Mouse (Mus musculus) embryonic facial prominence, embryonic 11.5 days (tissue): ENCODE results near the gene Castor1. TPM values are rescaled to one million over a fixed set of nuclear protein-coding genes. Genes with fewer than 3 reads are reported as not detected.
A peak's percentile ranks its signal among the peaks of the same experiment; 100 is the strongest.

Source experiments
- ATAC-seq: fragments of 200-750 bp; cut with Nextera tagmentation; replicated peaks from 2 replicates; pipeline ENCODE4 v1.8.0; 2017; ENCODE audit warnings: low read depth; ENCODE audit not compliant: insufficient number of reproducible peaks, low FRiP score, low TSS enrichment
- DNase-seq: peaks from one replicate; pipeline ENCODE4 v3.0.0-alpha.2; 2015; ENCODE audit warnings: low spot score
- H3K27ac ChIP-seq: fragments of 300-500 bp; sonication (generic); replicated peaks from 2 replicates; pipeline ENCODE4 v1.5.1; 2014; ENCODE audit warnings: mild to moderate bottlenecking, low read depth, low read length, control low read depth
- H3K27me3 ChIP-seq: fragments of 300-500 bp; sonication (generic); 2 replicates; pipeline ENCODE4 v1.6.1; 2014; ENCODE audit warnings: mild to moderate bottlenecking, low read length, moderate library complexity, mixed read lengths; ENCODE audit not compliant: control insufficient read depth, insufficient read depth
- H3K36me3 ChIP-seq: fragments of 300-500 bp; sonication (generic); replicated peaks from 2 replicates; pipeline ENCODE4 v1.6.1; 2014; ENCODE audit warnings: low read depth, mild to moderate bottlenecking, low read length, moderate library complexity, mixed read lengths; ENCODE audit not compliant: control insufficient read depth, insufficient read depth
- H3K4me1 ChIP-seq: fragments of 300-500 bp; sonication (generic); 2 replicates; pipeline ENCODE4 v1.6.1; 2014; ENCODE audit warnings: low read length, mixed read lengths; ENCODE audit not compliant: control insufficient read depth, insufficient read depth
- H3K4me2 ChIP-seq: fragments of 300-500 bp; sonication (generic); 2 replicates; pipeline ENCODE4 v1.6.1; 2014; ENCODE audit warnings: low read depth, mild to moderate bottlenecking, control low read depth, low read length, moderate library complexity
- H3K4me3 ChIP-seq: fragments of 300-500 bp; sonication (generic); 2 replicates; pipeline ENCODE4 v1.5.1; 2014; ENCODE audit warnings: low read depth, low read length, control low read depth
- H3K9ac ChIP-seq: fragments of 300-500 bp; sonication (generic); replicated peaks from 2 replicates; pipeline ENCODE4 v1.6.1; 2014; ENCODE audit warnings: mild to moderate bottlenecking, control low read depth, low read length
- H3K9me3 ChIP-seq: fragments of 300-500 bp; sonication (generic); replicated peaks from 2 replicates; pipeline ENCODE4 v1.6.1; 2016; ENCODE audit warnings: mild to moderate bottlenecking, low read length, inconsistent platforms, mixed read lengths; ENCODE audit not compliant: control insufficient read depth
- WGBS: fragments of 180-500 bp; shearing (Covaris S2); extraction: QIAGEN DNeasy Blood & Tissue Kit; methylation state at CpG from one replicate; pipeline ENCODE4 v1.1.7; 2014; 5-methylcytosine and 5-hydroxymethylcytosine counted together
- polyA plus RNA-seq: library from polyadenylated mRNA; unstranded; fragments of >200 nt; fragmentation: Nextera tagmentation; extraction: Ambion mirVana; gene quantifications from 2 replicates; pipeline ENCODE4 v1.2.1, GENCODE M21; 2014

The Castor1 gene
- polyA plus RNA-seq, 1 experiment from 2014 or later, result 2.3 TPM

- ATAC-seq (no peak), DNase-seq (no peak)
- Histone ChIP-seq H3K4me2 (no peak overlapping the region), H3K9me3 (no peaks in the 10 kb centered on the region), H3K36me3 (no peaks in the 10 kb centered on the region; the same call in none of the 2 replicates), H3K9ac (no peak overlapping the region), H3K4me1 (no peaks in the 10 kb centered on the region), H3K27ac (no peak overlapping the region), H3K27me3 (no peaks in the 10 kb centered on the region), H3K4me3 (no peak overlapping the region)
- 76% methylated on average over 5 of the region's 5 CpGs for WGBS
These were observed 8.5 kb upstream of the Castor1 start for GRCm38 (mm10) chr11:4209556-4209955.

- H3K4me2 ChIP-seq, result no peak overlapping the region
- no peaks in the 10 kb centered on the region for H3K4me1 ChIP-seq
- H3K9me3 ChIP-seq, result no peaks in the 10 kb centered on the region
- no peaks in the 10 kb centered on the region; the same call in none of the 2 replicates for H3K36me3 ChIP-seq
- H3K27me3 ChIP-seq, result no peaks in the 10 kb centered on the region
- no peak for ATAC-seq
- H3K4me3 ChIP-seq, result no peak overlapping the region
- H3K9ac ChIP-seq, result no peak overlapping the region
- WGBS, result 76% methylated on average over 1 of the region's 1 CpGs
- no peak for DNase-seq
- H3K27ac ChIP-seq, result no peak overlapping the region
These were observed 7.2 kb upstream of the Castor1 start for GRCm38 (mm10) chr11:4210786-4211185.

GRCm38 (mm10) chr11:4213107-4213506 lies 4.9 kb upstream of the Castor1 start:
- no peak overlapping the region for H3K4me3 ChIP-seq
- H3K9me3 ChIP-seq, result no peaks in the 10 kb centered on the region
- H3K4me2 ChIP-seq, result no peak overlapping the region
- WGBS, result 90% methylated on average over 10 of the region's 10 CpGs
- H3K27me3 ChIP-seq, result no peaks in the 10 kb centered on the region; the same call in 1 of the 2 replicates
- DNase-seq, result no peak
- ATAC-seq, result no peak
- H3K4me1 ChIP-seq, result no peaks in the 10 kb centered on the region; the same call in 1 of the 2 replicates
- no peak overlapping the region for H3K9ac ChIP-seq
- no peaks in the 10 kb centered on the region; the same call in none of the 2 replicates for H3K36me3 ChIP-seq
- H3K27ac ChIP-seq, result no peak overlapping the region

DNA sequence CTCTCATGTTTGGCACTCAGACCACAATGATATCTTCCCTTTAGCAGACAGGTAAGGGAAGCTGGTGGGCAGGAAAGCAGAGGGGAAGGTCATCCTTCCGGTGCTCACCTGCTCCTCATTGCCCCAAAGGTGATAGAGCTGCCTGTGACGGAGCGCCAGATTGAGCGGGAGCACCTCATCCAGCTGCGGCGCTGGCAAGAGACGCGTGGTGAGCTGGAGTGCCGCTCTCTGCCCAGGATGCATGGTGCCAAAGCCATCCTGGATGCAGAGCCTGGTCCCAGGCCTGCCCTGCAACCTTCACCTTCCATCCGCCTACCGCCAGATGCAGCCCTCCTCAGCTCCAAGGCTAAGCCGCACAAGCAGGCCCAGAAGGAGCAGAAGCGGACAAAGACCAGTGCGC lies 3.5 kb upstream of the Castor1 start:
- Histone ChIP-seq H3K4me2 (no peak overlapping the region), H3K27ac (no peak overlapping the region), H3K27me3 (peaks cover 7% of the 10 kb centered on the region; the same call in 1 of the 2 replicates), H3K4me3 (no peak overlapping the region), H3K36me3 (no peaks in the 10 kb centered on the region; the same call in 1 of the 2 replicates), H3K9ac (no peak overlapping the region), H3K9me3 (no peaks in the 10 kb centered on the region), H3K4me1 (no peaks in the 10 kb centered on the region; the same call in 1 of the 2 replicates)
- DNase-seq (no peak), ATAC-seq (no peak)
- 93% methylated on average over 14 of the region's 14 CpGs for WGBS

DNA sequence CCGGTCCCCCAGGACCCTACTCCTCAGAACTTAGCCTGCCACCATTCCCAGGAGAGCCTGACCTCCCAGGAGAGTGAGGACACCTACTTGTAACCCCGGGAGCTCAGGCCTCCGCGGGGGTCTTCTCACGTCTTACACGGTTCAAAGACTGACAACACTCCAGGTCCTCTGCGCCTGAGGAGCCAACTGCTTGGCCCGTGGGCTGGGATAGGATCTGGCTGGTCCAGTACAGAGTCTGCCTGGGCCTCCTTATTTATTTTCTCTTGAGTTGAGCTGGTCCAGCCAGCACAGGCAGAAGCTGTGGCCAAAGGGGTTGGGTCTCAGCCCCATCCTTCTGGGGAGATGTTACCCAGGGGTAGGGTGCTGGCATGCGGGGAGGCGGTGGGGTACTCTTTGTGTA lies 3.0 kb upstream of the Castor1 start:
- H3K36me3 ChIP-seq, result no peaks in the 10 kb centered on the region; the same call in 1 of the 2 replicates
- WGBS, result 86% methylated on average over 10 of the region's 10 CpGs
- H3K9me3 ChIP-seq, result no peaks in the 10 kb centered on the region
- peaks cover 7% of the 10 kb centered on the region; the same call in 1 of the 2 replicates for H3K27me3 ChIP-seq
- DNase-seq (no peak), ATAC-seq (no peak)
- no peaks in the 10 kb centered on the region; the same call in 1 of the 2 replicates for H3K4me1 ChIP-seq
- H3K4me2 ChIP-seq, result no peak overlapping the region
- no peak overlapping the region for H3K9ac ChIP-seq
- H3K27ac ChIP-seq, result no peak overlapping the region
- no peak overlapping the region for H3K4me3 ChIP-seq

GRCm38 (mm10) chr11:4216248-4217000 lies 1.6 kb upstream of the Castor1 start:
- Histone ChIP-seq H3K4me1 (no peaks in the 10 kb centered on the region; the same call in 1 of the 2 replicates), H3K9ac (no peak overlapping the region), H3K27me3 (peaks cover 7% of the 10 kb centered on the region; the same call in 1 of the 2 replicates), H3K27ac (no peak overlapping the region), H3K4me3 (no peak overlapping the region), H3K9me3 (no peaks in the 10 kb centered on the region), H3K4me2 (no peak overlapping the region), H3K36me3 (no peaks in the 10 kb centered on the region; the same call in 1 of the 2 replicates)
- no peak for ATAC-seq
- no peak for DNase-seq
- WGBS, result 83% methylated on average over 9 of the region's 9 CpGs

- H3K27me3 ChIP-seq, result peaks cover 7% of the 10 kb centered on the region; the same call in 1 of the 2 replicates
- no peaks in the 10 kb centered on the region for H3K9me3 ChIP-seq
- H3K4me3 ChIP-seq, result peak overlapping the region; percentile 44
- H3K27ac ChIP-seq, result no peak overlapping the region
- H3K9ac ChIP-seq, result peak overlapping the region; percentile 43; the same call in 1 of the 2 replicates
- 6% methylated on average over 6 of the region's 6 CpGs for WGBS
- no peaks in the 10 kb centered on the region; the same call in 1 of the 2 replicates for H3K4me1 ChIP-seq
- ATAC-seq (no peak), DNase-seq (no peak)
- H3K36me3 ChIP-seq, result no peaks in the 10 kb centered on the region
- peak overlapping the region; percentile 93 for H3K4me2 ChIP-seq
These were observed 612 bp downstream of the Castor1 start for GRCm38 (mm10) chr11:4218637-4219036.

- peaks cover 7% of the 10 kb centered on the region; the same call in 1 of the 2 replicates for H3K27me3 ChIP-seq
- no peaks in the 10 kb centered on the region for H3K36me3 ChIP-seq
- no peak overlapping the region for H3K9ac ChIP-seq
- H3K9me3 ChIP-seq, result no peaks in the 10 kb centered on the region
- no peak overlapping the region for H3K4me2 ChIP-seq
- peak; percentile 70 for DNase-seq
- no peaks in the 10 kb centered on the region; the same call in 1 of the 2 replicates for H3K4me1 ChIP-seq
- WGBS, result 15% methylated on average over 2 of the region's 2 CpGs
- no peak overlapping the region for H3K27ac ChIP-seq
- ATAC-seq, result no peak
- no peak overlapping the region for H3K4me3 ChIP-seq
These were observed 1.3 kb downstream of the Castor1 start for GRCm38 (mm10) chr11:4219317-4219751.
